Mouse (Mus musculus) left cerebral cortex, adult 2 months (tissue): ENCODE data around the gene Casp3. TPM values are rescaled to one million over a fixed set of nuclear protein-coding genes. Genes with fewer than 3 reads are reported as not detected.
"Not testable (repeated sequence)": the region's sequence is repeated elsewhere in the genome, so short reads cannot be mapped to it uniquely, and the experiment has no call there.

Experiments used
- DNase-seq, 2 experiments: peaks; one replicate each; pipeline ENCODE4 v3.0.0; 2021 to 2022; ENCODE audit warnings: low spot score in 2 of 2, mixed read lengths in 1 of 2; ENCODE audit errors: extremely low spot score in 1 of 2
- H3K27ac ChIP-seq: fragments of 200-600 bp; 2 replicates; pipeline ENCODE4 v1.8.1; 2022
- H3K4me3 ChIP-seq: fragments of 200-600 bp; 2 replicates; pipeline ENCODE4 v1.8.1; 2022
- CTCF ChIP-seq: fragments of 200-600 bp; IDR thresholded peaks from 2 replicates; pipeline ENCODE4 v1.8.1; 2022; ENCODE audit warnings: antibody characterized with exemption, mild to moderate bottlenecking, moderate library complexity
- intact Hi-C: fragments of 180-260 bp; cut with DNase I; formaldehyde crosslinking; loops from one replicate; pipeline ENCODE4 v1.15.1; 2025
- long read RNA-seq, 2 experiments: library from polyadenylated mRNA; stranded (forward); transcript quantifications; one replicate each; pipeline ENCODE4 v2.0.0; 2021; ENCODE audit warnings: borderline mapping rate in 2 of 2
- total RNA-seq, 2 experiments: library from RNA; stranded (reverse); gene quantifications; 2 replicates each; pipeline ENCODE4 v1.2.3; 2021

The Casp3 gene
- 10 to 100 TPM; 13.4 to 13.6 TPM for total RNA-seq
- long read RNA-seq, experiment 1, transcript Casp3-204 (7 exons, 2,601 nt), result major isoform, 5 of 12 reads
- long read RNA-seq, experiment 1, partial matches to known transcripts, result 1 of 12 reads
- long read RNA-seq, experiment 1, other reads (novel, unspliced or antisense), result 2 of 12 reads
- long read RNA-seq, experiment 2, transcript Casp3-204 (7 exons, 2,601 nt), result major isoform, 8 of 14 reads
- long read RNA-seq, experiment 2, partial matches to known transcripts, result 1 of 14 reads
- long read RNA-seq, experiment 2, other reads (novel, unspliced or antisense), result 4 of 14 reads

DNA sequence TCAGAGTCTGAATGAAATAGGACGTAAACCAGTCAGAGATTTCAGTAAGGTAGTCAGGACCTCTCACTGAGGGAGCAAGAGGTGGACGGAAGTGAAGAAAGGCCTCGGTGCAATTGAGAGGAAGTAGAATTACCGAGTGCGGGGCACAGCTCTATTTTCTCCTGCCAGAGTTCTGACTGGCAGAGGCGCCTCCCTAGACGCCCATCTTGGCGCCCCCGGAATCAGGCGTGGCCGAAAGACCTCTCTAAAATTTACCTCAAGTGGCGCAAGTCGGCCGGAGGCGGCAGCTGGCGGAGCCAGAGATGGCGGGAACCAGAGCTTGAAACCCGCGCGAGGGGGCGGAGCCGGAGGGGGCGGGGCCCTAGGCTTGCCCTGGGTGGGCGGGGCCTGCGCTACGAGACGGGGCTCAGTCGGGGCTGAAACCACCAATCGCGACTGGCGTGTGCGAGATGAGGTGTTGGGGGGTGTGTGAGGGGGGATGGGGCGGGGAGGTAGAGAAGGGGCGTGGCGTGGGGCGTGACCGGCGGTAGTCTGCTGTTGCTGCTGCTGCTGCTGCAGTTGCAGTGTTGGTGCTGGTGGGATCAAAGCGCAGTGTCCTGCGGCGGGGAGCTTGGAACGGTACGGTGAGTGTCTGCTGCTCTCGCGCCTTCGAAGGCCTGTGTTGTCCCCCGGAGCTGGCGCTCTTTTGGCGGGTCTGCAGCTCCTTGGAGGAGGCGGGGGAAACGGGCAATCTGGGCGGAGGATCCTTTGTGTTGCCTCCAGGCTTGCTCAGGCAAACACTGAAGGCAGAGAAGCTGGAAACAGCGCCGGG lies at the start of gene Casp3, which contains the start of gene Primpol:
Gene Casp3 (plus strand): TSS at position 413 of the 811 bp plus-strand sequence.
Gene Primpol (minus strand): TSS at position 334 of the 811 bp plus-strand sequence.
- intact Hi-C loops, result loop anchor here (5.0 kb wide), 2 partner anchors 50 to 65 kb away; partner anchors contain the start of gene Cenpu
- peak within 1 kb of the TSS; percentile 66 for H3K27ac ChIP-seq
- no peak; the same call in 1 of the 2 replicates for TF ChIP-seq CTCF
- DNase-seq, result peak; percentile 89 to 92
- peak within 1 kb of the TSS; percentile 74 for H3K4me3 ChIP-seq

DNA sequence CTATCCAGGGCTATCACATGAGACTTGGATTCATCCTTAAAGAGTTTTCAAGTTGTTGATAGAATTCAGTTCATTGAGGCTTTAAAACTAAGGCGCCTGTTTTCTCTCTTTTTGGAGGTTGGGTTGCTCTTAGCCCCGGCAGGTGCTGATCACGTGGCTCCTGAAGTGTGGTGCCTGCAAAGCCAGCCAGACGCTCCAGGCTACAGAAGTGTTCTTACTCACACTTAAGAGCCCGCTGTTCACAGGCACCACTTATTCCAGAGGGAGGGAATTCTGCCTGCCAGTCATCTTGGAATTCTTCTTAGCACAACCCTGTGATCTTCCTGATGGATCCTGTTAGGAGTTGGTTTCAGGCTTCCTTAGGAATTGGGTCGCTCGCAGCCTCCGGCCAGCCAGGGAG lies 49.1 kb upstream of the Casp3 start:
- H3K4me3 ChIP-seq, result no peak overlapping the region
- H3K27ac ChIP-seq, result peak overlapping the region; percentile 25; the same call in 1 of the 2 replicates
- no peak for DNase-seq
- no peak for TF ChIP-seq CTCF
- intact Hi-C loops, result loop anchor here (2.0 to 10.0 kb wide), 3 partner anchors 49 to 807 kb away; partner anchors contain the start of genes Casp3 and Primpol

DNA sequence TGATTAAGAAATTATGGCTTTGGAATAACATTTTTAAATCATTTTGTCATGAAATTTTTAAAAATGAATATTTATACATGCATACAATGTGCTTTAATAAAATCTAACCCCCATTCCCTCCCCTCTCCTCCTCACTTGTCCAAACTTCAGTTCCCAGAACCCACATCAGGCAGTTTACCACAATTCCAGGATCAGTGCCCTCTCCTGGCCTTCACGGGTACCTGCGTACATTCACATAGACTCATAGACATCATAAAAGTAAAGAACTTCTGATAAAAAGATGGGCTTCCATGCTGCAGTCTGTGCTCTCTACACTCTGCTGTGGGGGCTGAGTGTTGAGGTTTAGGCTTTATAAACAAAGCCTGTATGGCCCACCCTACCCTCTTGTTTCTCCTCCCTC lies 48.1 kb upstream of the Casp3 start:
- H3K4me3 ChIP-seq, result no peak overlapping the region
- intact Hi-C loops, result loop anchor here (5.0 to 10.0 kb wide), 2 partner anchors 48 to 806 kb away; partner anchors contain the start of genes Casp3 and Primpol
- no peak for DNase-seq
- H3K27ac ChIP-seq, result no peak overlapping the region
- peak; percentile 12 for TF ChIP-seq CTCF

DNA sequence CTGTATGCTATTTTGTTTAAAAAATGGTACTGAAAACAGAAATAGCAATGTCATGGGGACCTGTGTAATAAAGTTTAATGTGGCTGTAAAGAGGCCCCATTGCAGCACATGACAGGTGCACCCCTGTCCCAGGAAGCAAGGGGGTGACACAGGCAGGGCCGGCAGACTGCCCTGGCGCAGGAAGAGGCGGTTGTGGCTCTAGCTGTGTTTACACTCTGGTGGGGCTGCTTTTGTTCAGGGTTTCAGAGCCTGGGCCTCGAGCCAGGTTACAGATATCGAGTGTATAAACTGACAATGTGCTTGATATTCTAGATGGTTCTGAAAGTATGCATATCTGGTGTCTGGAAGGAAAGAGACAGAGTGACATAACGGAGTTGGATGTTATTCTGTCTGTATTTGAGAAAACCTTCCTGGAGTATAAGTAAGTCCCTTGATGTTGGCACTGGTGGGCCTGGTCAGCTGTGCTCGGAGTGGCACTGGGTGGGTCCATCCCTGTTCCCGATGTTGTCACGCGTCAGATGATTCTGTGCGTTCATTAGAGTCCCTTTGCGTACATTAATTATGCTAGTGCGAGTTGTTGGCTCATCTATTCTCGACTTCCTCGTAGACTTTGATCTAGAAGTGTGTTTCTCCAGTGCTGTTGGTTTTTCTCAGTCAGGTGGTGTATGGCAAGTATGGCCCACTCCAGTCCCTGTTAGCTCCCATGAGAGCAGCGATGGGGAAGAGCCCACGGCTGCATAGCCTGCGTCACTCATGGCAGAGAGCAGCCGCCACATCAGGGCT lies 47.2 kb upstream of the Casp3 start:
- TF ChIP-seq CTCF, result no peak
- Histone ChIP-seq H3K4me3 (no peak overlapping the region), H3K27ac (no peak overlapping the region)
- no peak for DNase-seq
- intact Hi-C loops, result loop anchor here (5.0 to 10.0 kb wide), 2 partner anchors 47 to 805 kb away; partner anchors contain the start of genes Casp3 and Primpol

DNA sequence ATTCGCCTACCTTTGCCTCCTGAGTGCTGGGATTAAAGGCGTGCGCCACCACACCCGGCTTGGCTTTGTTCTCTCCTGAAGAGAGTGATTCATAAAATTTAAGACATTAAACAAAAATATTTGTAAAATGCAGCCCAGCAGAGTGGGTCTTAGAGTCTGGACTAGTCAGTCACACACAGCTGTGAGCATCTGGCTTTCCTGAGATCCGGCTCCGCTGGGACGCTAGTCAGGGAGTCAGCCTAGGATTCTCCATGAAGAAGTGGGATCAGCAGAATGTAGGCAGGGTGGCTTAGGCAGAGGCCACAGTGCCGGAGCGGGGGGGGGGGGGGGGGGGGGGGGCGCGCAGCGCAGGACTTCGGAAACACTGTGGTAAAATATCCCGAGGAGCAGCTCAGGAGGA lies 46.4 kb upstream of the Casp3 start:
- H3K4me3 ChIP-seq, result no peak overlapping the region
- intact Hi-C loops, result no loop called here
- no peak for DNase-seq
- H3K27ac ChIP-seq, result no peak overlapping the region
- no peak for TF ChIP-seq CTCF

DNA sequence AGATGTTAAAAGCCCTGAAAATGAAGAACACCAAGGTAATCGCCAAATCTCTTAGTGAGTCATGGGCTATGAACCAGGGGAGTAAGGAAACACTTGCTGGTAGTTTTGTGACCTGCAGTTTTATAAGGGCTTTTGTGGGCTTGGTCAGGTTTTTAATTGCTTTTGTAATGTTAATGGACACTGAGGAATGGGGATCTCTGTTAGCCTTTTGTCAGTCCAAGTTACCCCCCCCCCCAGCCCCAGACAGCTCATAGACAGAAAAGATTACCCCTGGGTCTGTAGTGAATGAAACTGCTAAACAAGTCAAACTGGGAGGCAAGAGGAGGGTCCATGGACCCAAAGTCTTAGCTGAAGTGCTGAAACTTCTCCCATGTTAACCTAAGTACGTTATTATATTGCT lies 43.6 kb upstream of the Casp3 start:
- TF ChIP-seq CTCF, result no peak
- DNase-seq, result no peak
- H3K4me3 ChIP-seq, result no peak overlapping the region
- H3K27ac ChIP-seq, result no peak overlapping the region
- intact Hi-C loops, result no loop called here

DNA sequence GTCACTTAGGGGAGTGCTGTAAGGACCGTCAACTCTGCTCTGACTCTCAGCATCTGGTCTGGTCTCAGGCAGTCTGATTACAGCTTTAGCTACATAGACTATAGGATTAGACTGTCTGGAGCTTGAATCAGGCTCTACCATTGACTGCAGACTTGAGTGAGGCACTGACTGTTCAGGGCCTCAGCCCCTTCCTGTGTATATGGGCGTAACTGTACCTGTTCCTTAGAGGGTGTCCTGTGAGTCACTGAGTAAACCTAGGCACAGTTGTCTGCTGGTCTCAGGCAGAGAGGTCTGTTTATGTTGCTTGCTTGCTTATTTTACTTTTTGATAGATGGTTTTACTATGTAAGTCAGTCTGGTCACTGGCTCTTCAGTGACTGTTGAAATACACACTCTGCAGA lies 43.1 kb upstream of the Casp3 start:
- intact Hi-C loops, result no loop called here
- no peak for TF ChIP-seq CTCF
- no peak overlapping the region for H3K4me3 ChIP-seq
- H3K27ac ChIP-seq, result no peak overlapping the region
- no peak for DNase-seq

DNA sequence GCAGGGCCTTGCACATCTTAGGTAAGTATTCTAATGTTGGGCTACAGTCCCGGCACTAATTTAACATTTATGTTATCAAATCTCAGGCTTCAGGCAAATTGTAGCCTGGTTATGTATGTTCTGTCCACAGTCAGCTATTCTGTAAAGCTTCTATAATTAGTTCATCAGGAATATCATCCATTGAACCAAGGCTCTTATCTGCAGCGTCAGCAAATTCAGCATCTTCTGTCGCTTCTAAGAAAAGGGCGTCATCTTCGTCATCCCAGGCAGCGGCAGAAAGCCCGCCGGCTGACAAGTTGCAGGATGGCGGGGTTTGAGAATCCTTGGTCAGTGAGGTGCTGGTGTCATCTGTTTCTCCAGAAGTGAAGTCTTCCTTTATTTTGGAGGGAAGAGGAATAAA lies 38.3 kb upstream of the Casp3 start:
- no peak for DNase-seq
- Histone ChIP-seq H3K27ac (no peak overlapping the region), H3K4me3 (no peak overlapping the region)
- TF ChIP-seq CTCF, result no peak
- intact Hi-C loops, result no loop called here

DNA sequence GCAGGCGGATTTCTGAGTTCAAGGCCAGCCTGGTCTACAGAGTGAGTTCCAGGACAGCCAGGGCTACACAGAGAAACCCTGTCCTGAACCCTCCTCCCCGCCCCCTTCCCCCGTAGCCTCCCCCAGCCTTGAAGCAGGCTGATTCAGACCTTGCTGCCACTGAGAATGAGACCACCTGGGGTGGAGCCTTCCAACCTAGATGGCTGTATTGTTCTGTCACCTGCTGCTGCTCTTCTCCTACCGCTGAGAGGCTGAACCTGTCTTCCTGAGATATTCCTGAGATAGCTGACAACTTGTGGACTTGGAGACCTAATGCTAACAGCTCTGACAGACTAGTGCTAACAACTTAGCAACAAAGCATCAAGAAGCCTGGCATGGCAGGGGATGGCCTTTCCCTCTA lies 32.8 kb upstream of the Casp3 start:
- intact Hi-C loops, H3K4me3 ChIP-seq, DNase-seq, H3K27ac ChIP-seq: not testable (repeated sequence)

DNA sequence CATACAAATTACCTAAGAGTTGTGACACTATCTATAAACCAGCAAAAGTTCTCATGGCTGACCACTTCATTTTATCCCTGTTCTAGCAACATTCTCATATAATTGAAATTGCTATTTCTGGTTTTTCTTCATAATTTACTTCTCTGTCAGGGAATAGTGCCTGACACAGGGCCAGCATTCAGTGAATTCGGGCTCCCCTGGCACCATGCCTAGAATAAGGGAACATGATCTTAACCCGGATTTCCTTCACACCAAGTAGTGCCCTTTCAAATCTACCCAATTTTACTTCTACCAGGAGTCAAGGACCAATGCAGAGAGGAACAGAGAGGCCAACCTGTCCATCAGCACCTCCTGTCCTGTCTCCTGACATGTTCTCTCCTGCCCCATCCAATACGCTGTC lies 31.5 kb upstream of the Casp3 start:
- intact Hi-C loops, result no loop called here
- Histone ChIP-seq H3K4me3 (no peak overlapping the region), H3K27ac (no peak overlapping the region)
- no peak for TF ChIP-seq CTCF
- DNase-seq, result no peak

DNA sequence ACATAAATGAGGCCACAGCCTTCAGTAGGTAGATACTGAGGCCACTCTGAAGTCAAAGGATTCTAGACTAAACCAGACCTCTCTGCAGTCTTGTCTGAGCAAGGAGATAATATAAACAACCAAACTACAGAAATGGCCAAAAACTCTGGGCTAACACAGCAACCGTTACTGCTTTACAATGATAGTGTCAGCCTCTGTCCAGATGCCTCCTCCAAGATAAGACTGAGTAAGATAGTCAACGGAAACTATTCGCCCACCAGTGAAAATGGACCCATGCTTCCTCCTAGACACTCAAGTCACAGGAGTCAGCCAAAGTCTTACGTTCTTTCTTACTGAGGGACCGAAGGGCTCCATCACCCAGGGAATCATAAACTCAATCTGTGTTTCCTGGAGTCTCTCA lies 29.2 kb upstream of the Casp3 start:
- DNase-seq, result no peak
- H3K27ac ChIP-seq, result no peak overlapping the region
- no peak overlapping the region for H3K4me3 ChIP-seq
- intact Hi-C loops, result no loop called here
- no peak for TF ChIP-seq CTCF
